Mouse (Mus musculus): ENCODE measurements around the gene Ppef1.

Ppef1 gene

GRCm38 (mm10) chrX:160603981-160604541, 131.5 kb downstream of the Ppef1 start:
- no peak for TF ChIP-seq GATA4 (IDR thresholded peaks at IDR 0.05; ENCODE audit: insufficient replicate concordance, low read length)

- no peak for TF ChIP-seq GATA4 (IDR thresholded peaks at IDR 0.05; ENCODE audit: insufficient replicate concordance, low read length)
Observed at GRCm38 (mm10) chrX:160603316-160603715, 132.2 kb downstream of the Ppef1 start.

- no peak for TF ChIP-seq GATA4 (IDR thresholded peaks at IDR 0.05; ENCODE audit: insufficient replicate concordance, low read length)
Observed at GRCm38 (mm10) chrX:160602770-160603169, 132.8 kb downstream of the Ppef1 start.

- no peak for TF ChIP-seq GATA4 (IDR thresholded peaks at IDR 0.05; ENCODE audit: insufficient replicate concordance, low read length)
Observed at GRCm38 (mm10) chrX:160601053-160601452, 134.5 kb downstream of the Ppef1 start.

GRCm38 (mm10) chrX:160598562-160599458, 136.8 kb downstream of the Ppef1 start:
- no peak for TF ChIP-seq GATA4 (IDR thresholded peaks at IDR 0.05; ENCODE audit: insufficient replicate concordance, low read length)

GRCm38 (mm10) chrX:160598055-160598454, 137.5 kb downstream of the Ppef1 start:
- no peak for TF ChIP-seq GATA4 (IDR thresholded peaks at IDR 0.05; ENCODE audit: insufficient replicate concordance, low read length)

GRCm38 (mm10) chrX:160592933-160593332, 142.6 kb downstream of the Ppef1 start:
- no peak for TF ChIP-seq GATA4 (IDR thresholded peaks at IDR 0.05; ENCODE audit: insufficient replicate concordance, low read length)

- no peak for TF ChIP-seq GATA4 (IDR thresholded peaks at IDR 0.05; ENCODE audit: insufficient replicate concordance, low read length)
Observed at GRCm38 (mm10) chrX:160590147-160590546, 145.4 kb downstream of the Ppef1 start.

- TF ChIP-seq GATA4 (IDR thresholded peaks at IDR 0.05; ENCODE audit: insufficient replicate concordance, low read length), result no peak
Observed at GRCm38 (mm10) chrX:160588523-160588922, 147.0 kb downstream of the Ppef1 start.

- no peak for TF ChIP-seq GATA4 (IDR thresholded peaks at IDR 0.05; ENCODE audit: insufficient replicate concordance, low read length)
Observed at GRCm38 (mm10) chrX:160585110-160585509, 150.5 kb downstream of the Ppef1 start.

- no peak for TF ChIP-seq GATA4 (IDR thresholded peaks at IDR 0.05; ENCODE audit: insufficient replicate concordance, low read length)
Observed at GRCm38 (mm10) chrX:160584148-160584838, 151.3 kb downstream of the Ppef1 start.

GRCm38 (mm10) chrX:160583589-160583988, 152.0 kb downstream of the Ppef1 start:
- no peak for TF ChIP-seq GATA4 (IDR thresholded peaks at IDR 0.05; ENCODE audit: insufficient replicate concordance, low read length)
